26 mouse cellular contexts compared by ENCODE assay signal in the genomic region with DNA sequence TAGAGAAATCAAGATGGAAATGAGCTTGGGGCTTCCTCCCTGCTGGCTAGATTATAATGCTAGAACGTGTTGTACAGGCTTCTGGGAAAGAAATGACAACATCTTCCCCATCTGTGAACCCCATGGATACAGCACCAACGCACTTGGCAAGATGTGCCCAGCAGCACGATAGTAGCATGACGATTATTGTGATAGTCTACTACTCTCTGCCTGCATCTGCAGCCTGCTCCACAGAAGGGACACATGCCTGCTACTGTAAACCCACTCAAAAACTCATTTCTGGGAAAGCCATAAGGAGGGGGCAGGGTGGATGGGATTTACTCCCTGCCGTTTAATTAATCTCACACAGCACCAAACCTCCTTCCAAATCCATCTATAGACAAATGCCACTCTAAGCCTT. TPM values are rescaled to one million over a fixed set of nuclear protein-coding genes. Genes with fewer than 3 reads are reported as not detected.
DNase-seq lines count a peak whose midpoint lies in the region; ATAC-seq and TF ChIP-seq lines count a peak whose summit lies in the region.
"Had no signal": no experiment of that assay in that cellular context is flagged by ENCODE, and none has a peak within 500 bp of the region (broad histone marks: within the 10 kb centered on the region; RNA-seq: fewer than 3 reads in every experiment).

No protein-coding gene starts in this region.

- DNase-seq in brain, adult 2 months (ENCODE audit: low read depth, low spot score): peak; percentile 66
- DNase-seq in layer of hippocampus, adult 2 months (ENCODE audit: low spot score in 2 of 2): peak; percentile 69 to 88
- peak; percentile 66 to 67 for DNase-seq in layer of hippocampus, postnatal 36 days
- no peak for DNase-seq in liver
- no peak for DNase-seq in embryo, embryonic 11 days
- DNase-seq: adrenal gland, postnatal 25 days; cerebellum, adult 11-12 months; cerebellum, postnatal 10 days; gastrocnemius, postnatal 36 days; heart, adult 2 months; heart, postnatal 14 days; kidney, adult 9 months; kidney, postnatal 25 days; liver, embryonic 13.5 days; lung, embryonic 14.5 days; lung, postnatal 36 days; midbrain, embryonic 14.5 days had no signal

- no peak for TF ChIP-seq CTCF in layer of hippocampus, adult 2 months (conservative IDR thresholded peaks at IDR 0.05)

- H3K27me3 ChIP-seq in hindbrain, embryonic 15.5 days: no peaks in the 10 kb centered on the region
- H3K27me3 ChIP-seq in hindbrain, embryonic 12.5 days: no peaks in the 10 kb centered on the region
- H3K27me3 ChIP-seq: heart, embryonic 13.5 days; hindbrain, embryonic 13.5 days; limb, embryonic 13.5 days; liver, embryonic 13.5 days; neural tube, embryonic 12.5 days had no signal

- H3K27ac ChIP-seq in hindbrain, embryonic 15.5 days (replicated peaks): no peak overlapping the region
- no peak overlapping the region for H3K27ac ChIP-seq in hindbrain, embryonic 12.5 days
- H3K27ac ChIP-seq in layer of hippocampus, adult 2 months: peak overlapping the region; percentile 36; the same call in 1 of the 2 replicates
- H3K27ac ChIP-seq: forebrain, embryonic 10.5 days; heart, adult 2 months; heart, embryonic 13.5 days; hindbrain, embryonic 13.5 days; limb, embryonic 13.5 days; liver, embryonic 13.5 days; neural tube, embryonic 12.5 days had no signal

- H3K9ac ChIP-seq in hindbrain, embryonic 15.5 days: no peak overlapping the region
- no peak overlapping the region for H3K9ac ChIP-seq in hindbrain, embryonic 12.5 days
- H3K9ac ChIP-seq: heart, embryonic 13.5 days; hindbrain, embryonic 13.5 days; limb, embryonic 13.5 days; liver, embryonic 13.5 days; lung, embryonic 14.5 days; neural tube, embryonic 12.5 days had no signal

- H3K4me1 ChIP-seq in hindbrain, embryonic 15.5 days (replicated peaks): no peaks in the 10 kb centered on the region
- no peaks in the 10 kb centered on the region for H3K4me1 ChIP-seq in hindbrain, embryonic 12.5 days
- H3K4me1 ChIP-seq: hindbrain, embryonic 13.5 days; limb, embryonic 13.5 days; liver, embryonic 13.5 days; neural tube, embryonic 12.5 days had no signal

- WGBS in hindbrain, embryonic 15.5 days: 77% methylated on average over 5 of the region's 5 CpGs
- WGBS in hindbrain, embryonic 12.5 days: 84% methylated on average over 5 of the region's 5 CpGs

- no peak overlapping the region for H3K4me3 ChIP-seq in hindbrain, embryonic 15.5 days
- H3K4me3 ChIP-seq in hindbrain, embryonic 12.5 days: no peak overlapping the region
- H3K4me3 ChIP-seq in layer of hippocampus, adult 2 months: no peak overlapping the region
- H3K4me3 ChIP-seq: forebrain, embryonic 10.5 days; heart, adult 2 months; heart, embryonic 13.5 days; hindbrain, embryonic 13.5 days; limb, embryonic 13.5 days; liver, embryonic 13.5 days; neural tube, embryonic 12.5 days had no signal

- H3K36me3 ChIP-seq in hindbrain, embryonic 15.5 days: no peaks in the 10 kb centered on the region
- H3K36me3 ChIP-seq in hindbrain, embryonic 12.5 days: no peaks in the 10 kb centered on the region
- H3K36me3 ChIP-seq: forebrain, embryonic 10.5 days; heart, embryonic 13.5 days; hindbrain, embryonic 13.5 days; limb, embryonic 13.5 days; liver, embryonic 13.5 days; neural tube, embryonic 12.5 days had no signal

- no peaks in the 10 kb centered on the region for H3K9me3 ChIP-seq in hindbrain, embryonic 15.5 days
- H3K9me3 ChIP-seq in hindbrain, embryonic 12.5 days (replicated peaks): 0 out of 2 replicates have a peak, but pooled peaks cover 5% of the 10 kb centered on the region
- H3K9me3 ChIP-seq: forebrain, embryonic 10.5 days; heart, embryonic 13.5 days; hindbrain, embryonic 13.5 days; limb, embryonic 13.5 days; liver, embryonic 13.5 days; neural tube, embryonic 12.5 days had no signal

- no peak overlapping the region for H3K4me2 ChIP-seq in hindbrain, embryonic 15.5 days
- no peak overlapping the region for H3K4me2 ChIP-seq in hindbrain, embryonic 12.5 days (replicated peaks)
- H3K4me2 ChIP-seq: heart, embryonic 13.5 days; hindbrain, embryonic 13.5 days; limb, embryonic 13.5 days; liver, embryonic 13.5 days; lung, embryonic 14.5 days; neural tube, embryonic 12.5 days had no signal

- peak; percentile 54; the same call in 1 of the 2 replicates for ATAC-seq in hindbrain, embryonic 15.5 days (ENCODE audit: low FRiP score, low read depth)
- no peak for ATAC-seq in hindbrain, embryonic 12.5 days (ENCODE audit: low FRiP score)
- ATAC-seq: forebrain, embryonic 16.5 days; intestine, embryonic 16.5 days had no signal

RNA-seq across cellular contexts. Expression of gene Klhl24, which starts 10.4 kb away (rescaled TPM):
- 41.5 and 41.8 TPM in 2 replicates for polyA plus RNA-seq in hindbrain, embryonic 15.5 days (2015; fragmentation: Nextera tagmentation; extraction: Ambion mirVana)
- polyA plus RNA-seq in hindbrain, embryonic 12.5 days (2016; fragmentation: Nextera tagmentation; extraction: Ambion mirVana): 60.9 and 70.5 TPM in 2 replicates
- total RNA-seq in layer of hippocampus, adult 2 months (2021): 10 to 100 TPM; 72.4 to 89.3 TPM
- total RNA-seq in layer of hippocampus, postnatal 36 days (2021): 10 to 100 TPM; 86.7 to 89.8 TPM

RNA-seq across cellular contexts. Expression of gene Yeats2, which starts 53.9 kb away (rescaled TPM):
- 22.6 and 24.0 TPM in 2 replicates for polyA plus RNA-seq in hindbrain, embryonic 15.5 days (2015; fragmentation: Nextera tagmentation; extraction: Ambion mirVana)
- polyA plus RNA-seq in hindbrain, embryonic 12.5 days (2016; fragmentation: Nextera tagmentation; extraction: Ambion mirVana): 46.3 and 54.4 TPM in 2 replicates
- 10 to 100 TPM; 38.7 to 42.3 TPM for total RNA-seq in layer of hippocampus, adult 2 months (2021)
- 10 to 100 TPM; 36.4 to 45.5 TPM for total RNA-seq in layer of hippocampus, postnatal 36 days (2021)

Comparison
In these comparisons a context has a peak if more than half of its experiments do, and no peak if none do; other contexts are left out.
1. DNase-seq: peak in brain, adult 2 months (single experiment), layer of hippocampus, adult 2 months (2 of 2) and layer of hippocampus, postnatal 36 days (2 of 2); none in liver (single experiment) and embryo, embryonic 11 days (single experiment).